Mouse (Mus musculus) heart, postnatal 10 days (tissue): ENCODE results near the gene Polr1d. TPM values are rescaled to one million over a fixed set of nuclear protein-coding genes. Genes with fewer than 3 reads are reported as not detected.
A peak's percentile ranks its signal among the peaks of the same experiment; 100 is the strongest.

Experiments
- DNase-seq, 2 experiments: peaks; one replicate each; pipeline ENCODE4 v3.0.0; 2021
- intact Hi-C: fragments of 180-260 bp; cut with DNase I; formaldehyde crosslinking; loops from one replicate; pipeline ENCODE4 v1.15.1; 2025
- total RNA-seq, 2 experiments: library from RNA; stranded (reverse); gene quantifications; 2 replicates each; pipeline ENCODE4 v1.2.3; 2021

The Polr1d gene
- total RNA-seq, 2 experiments from 2014 or later = 83.7 to 88.3 TPM

- intact Hi-C loops = no loop called here
- no peak for DNase-seq
These were observed 22.5 kb upstream of the Polr1d start for GRCm38 (mm10) chr5:147054328-147054727.

- no peak for DNase-seq
- intact Hi-C loops = no loop called here
These were observed 22.0 kb upstream of the Polr1d start for GRCm38 (mm10) chr5:147054747-147055270.

- no peak for DNase-seq
- intact Hi-C loops = no loop called here
These were observed 21.1 kb upstream of the Polr1d start for GRCm38 (mm10) chr5:147055572-147056245.

GRCm38 (mm10) chr5:147056712-147057290, 20.0 kb upstream of the Polr1d start:
- intact Hi-C loops = no loop called here
- no peak for DNase-seq

- intact Hi-C loops = no loop called here
- DNase-seq = no peak
These were observed 19.0 kb upstream of the Polr1d start for GRCm38 (mm10) chr5:147057626-147058414.

- intact Hi-C loops = no loop called here
- DNase-seq = no peak
These were observed 18.2 kb upstream of the Polr1d start for GRCm38 (mm10) chr5:147058661-147059060.

GRCm38 (mm10) chr5:147059319-147059718, 17.5 kb upstream of the Polr1d start:
- intact Hi-C loops = no loop called here
- DNase-seq = no peak

- DNase-seq = no peak
- intact Hi-C loops = no loop called here
These were observed 16.8 kb upstream of the Polr1d start for GRCm38 (mm10) chr5:147060024-147060423.

GRCm38 (mm10) chr5:147063215-147063661, 13.6 kb upstream of the Polr1d start:
- DNase-seq = no peak
- intact Hi-C loops = no loop called here

GRCm38 (mm10) chr5:147066129-147066528, 10.7 kb upstream of the Polr1d start:
- intact Hi-C loops = no loop called here
- DNase-seq = no peak

GRCm38 (mm10) chr5:147066965-147067364, 9.9 kb upstream of the Polr1d start:
- DNase-seq = no peak
- intact Hi-C loops = no loop called here

- no peak for DNase-seq
- intact Hi-C loops = no loop called here
These were observed 8.0 kb upstream of the Polr1d start for GRCm38 (mm10) chr5:147068876-147069275.

GRCm38 (mm10) chr5:147070791-147071516, 5.9 kb upstream of the Polr1d start:
- peak in 1 of 2 experiments; percentile 34 for DNase-seq
- intact Hi-C loops = loop anchor here (10.0 kb wide), 1 partner anchor 236 kb away; the partner anchor contains the start of gene Rpl21

GRCm38 (mm10) chr5:147071886-147072285, 5.0 kb upstream of the Polr1d start:
- DNase-seq = no peak
- intact Hi-C loops = loop anchor here (2.0 to 10.0 kb wide), 2 partner anchors 19 to 237 kb away; partner anchors contain the start of gene Rpl21

- intact Hi-C loops = loop anchor here (2.0 to 10.0 kb wide), 2 partner anchors 21 to 239 kb away; partner anchors contain the start of gene Rpl21
- no peak for DNase-seq
These were observed 3.0 kb upstream of the Polr1d start for GRCm38 (mm10) chr5:147073805-147074204.

- intact Hi-C loops = loop anchor here (2.0 to 10.0 kb wide), 3 partner anchors 39 to 241 kb away; partner anchors contain the start of genes Mtif3 and Rpl21
- DNase-seq = peak; percentile 76 to 79
These were observed 1.5 kb upstream of the Polr1d start for GRCm38 (mm10) chr5:147075103-147076025.

GRCm38 (mm10) chr5:147076026-147076798, 638 bp upstream of the Polr1d start, which contains the start of gene Lnx2:
TSS of gene Lnx2 (minus strand) at chr5:147076586.
- intact Hi-C loops = loop anchor here (2.0 to 10.0 kb wide), 3 partner anchors 39 to 241 kb away; partner anchors contain the start of genes Mtif3 and Rpl21
- peak; percentile 99 for DNase-seq
